Mouse (Mus musculus): ENCODE measurements at regions not wholly inside any gene's neighbourhood (a gene's known extent, or its start where the extent isn't known, plus 50 kb on each side); places are given as distances from the start of the nearest gene placed in this dataset.

DNA sequence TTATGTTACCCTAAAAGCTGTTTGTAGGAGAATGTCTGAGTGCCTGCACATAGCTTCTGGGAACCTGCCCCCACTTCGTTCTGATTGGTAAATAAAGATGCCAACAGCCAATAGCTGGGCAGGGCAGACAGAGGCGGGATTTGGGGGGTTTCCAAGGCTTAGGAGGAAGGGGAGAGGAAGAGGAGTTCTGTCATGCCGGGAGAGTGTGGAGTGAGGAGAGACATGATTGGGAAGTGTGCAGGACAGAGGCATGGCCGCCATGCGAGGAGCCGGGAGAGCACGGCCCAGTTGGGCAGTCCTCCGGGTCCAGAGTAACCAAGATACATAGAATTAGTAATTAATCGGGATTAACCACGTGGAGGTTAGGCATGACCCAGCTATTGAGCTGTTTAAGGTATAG is 202.7 kb upstream of the Irx3 start:
- TF ChIP-seq CTCF (IDR thresholded peaks at IDR 0.05; ENCODE audit: low read depth) (no peak), EP300 (IDR thresholded peaks at IDR 0.05; ENCODE audit: low read depth) (no peak)
